Mouse (Mus musculus) heart, adult 2 months (tissue): ENCODE results near the gene Palld. TPM values are rescaled to one million over a fixed set of nuclear protein-coding genes. Genes with fewer than 3 reads are reported as not detected.

Experiments
- DNase-seq, 2 experiments: peaks; one replicate each; pipeline ENCODE4 v3.0.0; 2021
- H3K27ac ChIP-seq: fragments of 200-600 bp; 2 replicates; pipeline ENCODE4 v1.8.1; 2022
- H3K27me3 ChIP-seq: fragments of 200-500 bp; 2 replicates; pipeline ENCODE4 v1.6.1; 2012; ENCODE audit warnings: mild to moderate bottlenecking, low read length, inconsistent platforms, mixed read lengths; ENCODE audit not compliant: control insufficient read depth, insufficient read depth
- H3K36me3 ChIP-seq: fragments of 200-500 bp; 2 replicates; pipeline ENCODE4 v1.6.1; 2012; ENCODE audit warnings: low read length, inconsistent platforms; ENCODE audit not compliant: control insufficient read depth, insufficient read depth
- H3K4me1 ChIP-seq: fragments of 200-500 bp; 2 replicates; pipeline ENCODE4 v1.6.1; 2011; ENCODE audit warnings: low read length; ENCODE audit not compliant: control insufficient read depth, insufficient read depth
- H3K4me3 ChIP-seq: fragments of 200-600 bp; 2 replicates; pipeline ENCODE4 v1.8.1; 2022
- H3K79me2 ChIP-seq: fragments of 200-500 bp; replicated peaks from 2 replicates; pipeline ENCODE4 v1.6.1; 2012; ENCODE audit warnings: mild to moderate bottlenecking, inconsistent platforms, low read length, moderate library complexity, mixed read lengths; ENCODE audit not compliant: control insufficient read depth, insufficient read depth
- H3K9ac ChIP-seq: fragments of 200-500 bp; 2 replicates; pipeline ENCODE4 v1.6.1; 2012; ENCODE audit warnings: low read depth, mild to moderate bottlenecking, control low read depth, inconsistent platforms, low read length, mixed read lengths
- CTCF ChIP-seq: fragments of 200-600 bp; IDR thresholded peaks from 2 replicates; pipeline ENCODE4 v1.8.1; 2022; ENCODE audit warnings: antibody characterized with exemption, mild to moderate bottlenecking, moderate library complexity
- EP300 ChIP-seq: fragments of 200-500 bp; IDR thresholded peaks from 2 replicates; pipeline ENCODE4 v1.6.1; 2011; ENCODE audit warnings: low read depth, low read length, control low read depth; ENCODE audit not compliant: insufficient read depth
- POLR2A ChIP-seq: fragments of 200-500 bp; IDR thresholded peaks from 2 replicates; pipeline ENCODE4 v1.6.1; 2011; ENCODE audit warnings: mild to moderate bottlenecking, low read depth, low read length, control low read depth; ENCODE audit not compliant: insufficient read depth
- WGBS: fragments of 180-500 bp; shearing (Covaris S2); methylation state at CpG from one replicate; pipeline ENCODE4 v1.1.7; 2018; 5-methylcytosine and 5-hydroxymethylcytosine counted together
- intact Hi-C: fragments of 180-260 bp; cut with DNase I; formaldehyde crosslinking; loops from one replicate; pipeline ENCODE4 v1.15.1; 2025
- polyA plus RNA-seq: library from polyadenylated mRNA; depleted of rRNA; stranded (reverse); fragments of >200 nt; gene quantifications from 2 replicates; pipeline ENCODE4 v1.2.3, GENCODE M21; 2012
- total RNA-seq, 2 experiments: library from RNA; stranded (reverse); gene quantifications; 2 replicates each; pipeline ENCODE4 v1.2.3; 2021

The Palld gene
- total and polyA plus RNA-seq, 3 experiments = 60.3 to 188 (median 169) TPM

DNA sequence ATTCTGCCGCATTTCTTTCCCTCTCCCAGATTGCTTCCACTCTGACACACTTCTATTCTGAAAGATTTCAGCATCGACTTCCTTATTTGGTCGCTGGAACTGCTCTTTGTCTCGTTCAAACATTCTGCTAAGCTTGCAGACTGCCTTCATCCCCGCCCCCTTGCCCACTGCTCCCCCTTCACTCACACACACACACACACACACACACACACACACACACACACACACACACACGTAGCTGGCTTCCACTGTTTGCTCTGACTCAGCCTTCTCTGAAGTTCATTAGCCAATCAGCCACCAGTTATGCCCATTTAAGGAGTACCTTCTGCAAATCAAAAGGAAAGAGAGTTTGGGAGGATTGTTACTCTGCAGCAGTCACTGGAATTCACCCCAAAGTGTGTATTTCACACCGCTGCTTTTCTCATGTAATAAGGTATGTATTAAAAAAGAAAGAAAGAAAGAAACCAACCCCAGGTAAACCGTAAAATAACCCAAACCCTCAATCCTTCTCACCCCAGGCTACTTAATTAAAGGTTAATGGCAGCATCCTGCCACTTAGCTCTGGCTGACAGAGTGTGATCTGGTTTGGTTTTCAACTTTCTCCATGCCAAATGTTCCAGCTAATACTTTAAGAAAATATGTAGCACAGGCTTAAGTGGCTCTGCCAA, 295.6 kb downstream of the Palld start:
- no peaks in the 10 kb centered on the region for H3K79me2 ChIP-seq
- peak; percentile 65 to 79 for DNase-seq
- peak overlapping the region; percentile 47 for H3K27ac ChIP-seq
- no peak overlapping the region for H3K9ac ChIP-seq
- no peak overlapping the region for H3K4me3 ChIP-seq
- intact Hi-C loops = no loop called here
- H3K36me3 ChIP-seq = peaks cover 6% of the 10 kb centered on the region
- peaks cover 3% of the 10 kb centered on the region for H3K4me1 ChIP-seq
- 32% methylated on average over 8 of the region's 8 CpGs for WGBS
- H3K27me3 ChIP-seq = no peaks in the 10 kb centered on the region
- TF ChIP-seq EP300 (0 out of 2 replicates have a peak, but pooled peaks have one; percentile 13), POLR2A (no peak)

DNA sequence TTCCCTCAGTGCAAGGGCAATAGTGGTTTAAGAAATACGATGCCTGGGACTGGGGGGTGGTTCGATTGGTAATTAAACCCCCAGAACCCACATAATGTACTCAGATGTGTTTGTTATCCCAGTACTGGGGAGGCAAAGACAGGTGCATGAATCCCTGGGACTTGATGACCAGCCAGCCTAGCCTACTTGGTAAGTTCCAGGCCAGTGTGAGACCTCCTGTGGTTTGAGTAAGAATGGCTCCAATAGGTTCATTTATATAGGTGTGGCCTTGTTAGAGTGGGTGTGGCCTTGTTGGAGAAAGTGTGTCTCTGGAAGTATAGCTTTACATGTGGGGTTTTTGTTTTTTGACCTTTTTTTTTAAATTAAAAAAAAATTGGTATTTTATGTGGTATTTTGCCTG, 297.6 kb downstream of the Palld start:
- no peak for TF ChIP-seq POLR2A
- TF ChIP-seq EP300 = no peak
- TF ChIP-seq CTCF = no peak
- DNase-seq = no peak
- Histone ChIP-seq H3K27ac (no peak overlapping the region), H3K4me3 (no peak overlapping the region), H3K9ac (no peak overlapping the region), H3K4me1 (no peaks in the 10 kb centered on the region; the same call in 1 of the 2 replicates), H3K27me3 (no peaks in the 10 kb centered on the region), H3K36me3 (no peaks in the 10 kb centered on the region), H3K79me2 (no peaks in the 10 kb centered on the region)
- WGBS = 94% methylated on average over 2 of the region's 2 CpGs
- intact Hi-C loops = no loop called here

DNA sequence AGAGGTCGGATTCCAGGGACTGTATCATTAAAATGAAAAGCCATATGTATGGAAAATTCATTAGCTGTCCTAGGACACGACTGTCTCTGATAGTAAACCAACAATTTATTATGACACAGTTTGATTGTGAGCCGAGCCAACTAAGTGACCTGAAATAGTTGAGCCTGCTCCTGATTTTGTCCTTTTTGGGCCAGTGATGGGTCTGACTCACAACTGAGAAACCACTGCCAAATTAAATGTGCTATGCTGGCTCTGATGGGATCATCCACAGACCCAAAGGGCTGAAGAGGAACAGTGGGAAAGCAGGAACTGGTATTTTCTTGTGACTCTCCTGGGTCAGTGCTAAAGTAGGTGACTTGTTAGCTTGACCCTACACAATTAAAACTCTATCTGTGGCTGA, 305.6 kb downstream of the Palld start:
- Histone ChIP-seq H3K79me2 (no peaks in the 10 kb centered on the region), H3K9ac (no peak overlapping the region), H3K36me3 (peaks cover 2% of the 10 kb centered on the region; the same call in 1 of the 2 replicates), H3K27me3 (no peaks in the 10 kb centered on the region), H3K4me1 (no peaks in the 10 kb centered on the region; the same call in 1 of the 2 replicates), H3K27ac (no peak overlapping the region), H3K4me3 (no peak overlapping the region)
- TF ChIP-seq POLR2A = no peak
- TF ChIP-seq CTCF = no peak
- no peak for TF ChIP-seq EP300
- intact Hi-C loops = no loop called here
- DNase-seq = no peak
- WGBS = 51% methylated on average over 3 of the region's 3 CpGs

DNA sequence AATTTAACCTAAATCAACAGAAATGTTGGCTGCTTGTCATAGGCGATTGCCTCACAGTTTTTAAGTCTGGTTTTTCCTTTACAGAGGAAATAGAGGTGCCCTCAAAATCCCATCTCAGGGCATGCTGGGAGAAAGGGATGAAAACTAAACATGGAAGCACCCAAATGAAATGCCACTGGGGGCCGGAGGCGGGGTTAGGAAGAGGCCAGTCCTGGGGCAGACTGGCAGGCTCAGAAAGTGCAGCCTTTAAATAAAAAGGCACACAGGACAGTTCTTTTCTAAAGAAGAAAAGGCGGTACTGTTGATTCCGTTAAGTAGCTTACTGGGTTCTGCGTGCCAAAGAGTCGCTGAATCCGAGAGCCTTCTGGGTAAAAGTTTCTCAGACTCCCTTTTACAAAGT, 311.0 kb downstream of the Palld start:
- H3K36me3 ChIP-seq = no peaks in the 10 kb centered on the region
- no peak overlapping the region for H3K9ac ChIP-seq
- WGBS = 47% methylated on average over 8 of the region's 8 CpGs
- intact Hi-C loops = loop anchor here (5.0 kb wide), 1 partner anchor 76 kb away; no protein-coding TSS in a partner anchor
- DNase-seq = no peak
- H3K4me3 ChIP-seq = peak overlapping the region; percentile 66
- peak overlapping the region; percentile 88 for H3K27ac ChIP-seq
- TF ChIP-seq POLR2A (no peak), CTCF (no peak)
- no peaks in the 10 kb centered on the region for H3K79me2 ChIP-seq
- no peaks in the 10 kb centered on the region; the same call in 1 of the 2 replicates for H3K4me1 ChIP-seq
- no peaks in the 10 kb centered on the region for H3K27me3 ChIP-seq

DNA sequence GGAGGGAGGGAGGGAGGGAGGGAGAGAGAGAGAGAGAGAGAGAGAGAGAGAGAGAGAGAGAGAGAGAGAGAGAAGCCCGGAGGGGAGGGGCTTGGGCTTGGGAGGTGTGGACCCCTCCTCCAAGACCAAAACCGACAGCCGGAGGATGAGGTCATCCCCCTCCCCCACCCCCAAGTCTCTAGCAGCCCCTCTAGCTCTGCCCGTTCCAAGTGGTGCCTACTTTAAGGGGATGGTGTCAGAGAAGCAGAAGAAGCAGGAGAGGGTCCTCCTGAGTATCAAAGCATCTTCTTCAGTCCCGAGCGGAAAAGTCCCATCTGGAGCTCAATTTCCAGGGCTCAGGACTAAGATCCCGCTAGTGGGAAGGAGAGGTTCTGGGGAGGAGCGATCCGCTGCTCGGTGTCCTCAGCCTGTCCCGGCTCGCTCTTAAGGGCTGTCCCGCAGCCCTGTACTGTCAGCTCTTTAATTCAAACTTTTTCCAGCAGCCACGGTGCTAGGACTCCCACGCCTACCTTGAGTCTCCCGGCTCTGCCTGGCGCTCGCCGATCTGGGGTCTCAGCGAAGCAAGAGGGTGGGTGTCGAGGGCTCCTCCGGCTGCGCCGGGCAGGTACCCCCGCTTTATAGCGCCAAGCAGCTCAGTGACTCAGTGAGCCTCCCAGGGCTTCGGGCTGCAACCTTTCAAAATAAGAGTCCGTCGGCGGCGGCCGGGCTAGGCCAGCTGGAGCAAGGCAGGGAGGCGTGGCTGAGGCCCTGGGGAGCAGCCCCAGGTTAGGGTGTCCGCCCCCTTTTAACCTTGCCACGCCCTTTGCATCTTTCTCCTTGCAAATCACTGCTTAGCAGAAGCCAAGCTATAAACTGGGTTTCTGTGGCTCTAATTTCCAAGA, 311.7 kb downstream of the Palld start:
- Histone ChIP-seq H3K4me3 (peak overlapping the region; percentile 66), H3K4me1 (no peaks in the 10 kb centered on the region; the same call in 1 of the 2 replicates), H3K36me3 (no peaks in the 10 kb centered on the region), H3K27ac (peak overlapping the region; percentile 88), H3K9ac (peak overlapping the region; percentile 56), H3K79me2 (no peaks in the 10 kb centered on the region), H3K27me3 (no peaks in the 10 kb centered on the region)
- no peak for TF ChIP-seq POLR2A
- TF ChIP-seq EP300 = 0 out of 2 replicates have a peak, but pooled peaks have one; percentile 10
- under 1% methylated on average over 35 of the region's 35 CpGs for WGBS
- intact Hi-C loops = loop anchor here (5.0 kb wide), 1 partner anchor 77 kb away; no protein-coding TSS in a partner anchor
- peak; percentile 88 to 91 for DNase-seq

DNA sequence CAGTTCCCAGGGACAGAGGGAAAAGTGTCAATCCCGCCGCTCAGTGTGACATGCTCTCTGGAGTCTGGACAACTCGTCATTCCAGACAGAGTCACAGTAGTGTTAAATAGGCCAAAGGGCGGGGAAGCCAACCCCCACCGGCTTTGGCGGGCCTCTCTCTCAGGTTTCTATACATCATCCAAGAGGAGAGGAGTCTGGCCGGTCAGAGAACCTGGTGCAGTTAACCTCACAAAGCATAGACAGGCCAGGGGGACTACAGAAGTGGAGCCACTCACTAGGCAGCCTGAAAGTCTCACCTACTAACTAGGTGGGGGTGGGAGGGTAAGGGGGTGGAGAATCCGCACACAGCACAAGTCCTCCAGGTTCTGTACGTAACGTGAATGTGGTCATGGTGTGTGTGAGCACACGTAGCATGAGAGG, 312.5 kb downstream of the Palld start:
- TF ChIP-seq POLR2A = no peak
- no peak for TF ChIP-seq CTCF
- no peak for TF ChIP-seq EP300
- peak overlapping the region; percentile 60 for H3K27ac ChIP-seq
- H3K79me2 ChIP-seq = no peaks in the 10 kb centered on the region
- H3K4me1 ChIP-seq = peaks cover 2% of the 10 kb centered on the region
- H3K9ac ChIP-seq = peak overlapping the region; percentile 33
- intact Hi-C loops = loop anchor here (5.0 kb wide), 2 partner anchors 38 to 77 kb away; no protein-coding TSS in a partner anchor
- WGBS = 31% methylated on average over 11 of the region's 11 CpGs
- H3K4me3 ChIP-seq = peak overlapping the region; percentile 13
- no peaks in the 10 kb centered on the region for H3K27me3 ChIP-seq
- H3K36me3 ChIP-seq = no peaks in the 10 kb centered on the region
- DNase-seq = peak; percentile 38 to 42
